Mouse (Mus musculus) intestine, embryonic 14.5 days (tissue): ENCODE data around the gene Fry. TPM values are rescaled to one million over a fixed set of nuclear protein-coding genes. Genes with fewer than 3 reads are reported as not detected.

Source experiments
- ATAC-seq: fragments of 200-750 bp; cut with Nextera tagmentation; replicated peaks from 2 replicates; pipeline ENCODE4 v1.8.0; 2017; ENCODE audit warnings: low read depth, moderate number of reproducible peaks, moderate TSS enrichment, moderate library complexity; ENCODE audit not compliant: low FRiP score, low TSS enrichment
- DNase-seq: peaks from one replicate; pipeline ENCODE4 v3.0.0-alpha.2; 2018; ENCODE audit warnings: low spot score
- H3K27ac ChIP-seq: fragments of 300-500 bp; sonication (generic); 2 replicates; pipeline ENCODE4 v1.5.1; 2014; ENCODE audit warnings: low read depth, mild to moderate bottlenecking, control low read depth
- H3K27me3 ChIP-seq: fragments of 300-500 bp; sonication (generic); replicated peaks from 2 replicates; pipeline ENCODE4 v1.6.1; 2014; ENCODE audit warnings: low read length, control low read depth; ENCODE audit not compliant: control insufficient read depth, insufficient read depth
- H3K36me3 ChIP-seq: fragments of 300-500 bp; sonication (generic); 2 replicates; pipeline ENCODE4 v1.6.1; 2014; ENCODE audit warnings: low read length, control low read depth; ENCODE audit not compliant: control insufficient read depth, insufficient read depth
- H3K4me1 ChIP-seq: fragments of 300-500 bp; sonication (generic); replicated peaks from 2 replicates; pipeline ENCODE4 v1.6.1; 2014; ENCODE audit warnings: low read length, control low read depth, mixed read lengths; ENCODE audit not compliant: control insufficient read depth, insufficient read depth
- H3K4me2 ChIP-seq: fragments of 300-500 bp; sonication (generic); 2 replicates; pipeline ENCODE4 v1.6.1; 2014; ENCODE audit warnings: low read length
- H3K4me3 ChIP-seq: fragments of 300-500 bp; sonication (generic); 2 replicates; pipeline ENCODE4 v1.5.1; 2014; ENCODE audit warnings: low read depth, low read length, control low read depth, mixed read lengths
- H3K9ac ChIP-seq: fragments of 300-500 bp; sonication (generic); 2 replicates; pipeline ENCODE4 v1.6.1; 2014; ENCODE audit warnings: mild to moderate bottlenecking, low read length
- H3K9me3 ChIP-seq: fragments of 300-500 bp; sonication (generic); 2 replicates; pipeline ENCODE4 v1.6.1; 2016; ENCODE audit warnings: low read length, control low read depth; ENCODE audit not compliant: control insufficient read depth
- WGBS: fragments of 180-500 bp; shearing (Covaris S2); extraction: QIAGEN DNeasy Blood & Tissue Kit; methylation state at CpG from one replicate; pipeline ENCODE4 v1.1.7; 2014; 5-methylcytosine and 5-hydroxymethylcytosine counted together
- polyA plus RNA-seq: library from polyadenylated mRNA; unstranded; fragments of >200 nt; fragmentation: Nextera tagmentation; extraction: Ambion mirVana; gene quantifications from 2 replicates; pipeline ENCODE4 v1.2.1, GENCODE M21; 2014

Gene Fry
- polyA plus RNA-seq, 1 experiment from 2014 or later: 11.6 TPM

DNA sequence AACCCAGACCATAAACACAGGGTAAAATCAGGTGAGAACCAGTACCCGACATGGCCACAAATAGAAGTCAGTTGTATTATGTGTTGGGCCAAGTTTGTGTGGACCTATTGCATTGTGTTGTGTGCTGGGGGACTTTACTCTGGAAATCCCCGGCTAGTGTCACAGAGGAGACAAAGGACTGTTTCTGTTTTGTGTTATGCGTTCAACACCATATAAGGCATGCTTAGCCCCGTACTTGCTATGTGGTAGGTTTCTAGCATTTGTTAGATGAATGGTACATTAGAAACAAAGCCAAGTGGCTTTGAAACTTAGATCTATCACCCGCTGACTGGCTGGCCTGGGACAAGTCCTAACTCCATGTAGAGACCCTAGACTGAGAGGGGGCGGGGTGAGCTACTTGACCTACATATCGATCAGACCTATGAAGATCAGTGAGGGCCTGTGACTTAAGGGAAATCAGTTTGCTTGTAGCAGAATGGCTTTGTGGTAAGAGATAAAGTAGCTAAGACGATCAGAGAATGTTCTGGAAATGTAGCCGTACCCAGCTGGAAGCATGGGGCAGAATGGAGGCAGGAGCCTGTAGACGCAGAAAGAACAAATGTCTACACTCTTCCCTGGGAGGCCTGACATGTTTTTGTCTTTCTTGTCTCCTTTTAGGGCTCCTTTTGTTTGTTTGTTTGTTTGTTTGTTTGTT, 105.2 kb downstream of the Fry start:
- Histone ChIP-seq H3K36me3 (no peaks in the 10 kb centered on the region), H3K9ac (no peak overlapping the region), H3K27ac (no peak overlapping the region), H3K4me2 (no peak overlapping the region), H3K27me3 (no peaks in the 10 kb centered on the region), H3K4me3 (no peak overlapping the region), H3K4me1 (no peaks in the 10 kb centered on the region), H3K9me3 (no peaks in the 10 kb centered on the region)
- no peak for DNase-seq
- 87% methylated on average over 10 of the region's 10 CpGs for WGBS
- no peak for ATAC-seq

DNA sequence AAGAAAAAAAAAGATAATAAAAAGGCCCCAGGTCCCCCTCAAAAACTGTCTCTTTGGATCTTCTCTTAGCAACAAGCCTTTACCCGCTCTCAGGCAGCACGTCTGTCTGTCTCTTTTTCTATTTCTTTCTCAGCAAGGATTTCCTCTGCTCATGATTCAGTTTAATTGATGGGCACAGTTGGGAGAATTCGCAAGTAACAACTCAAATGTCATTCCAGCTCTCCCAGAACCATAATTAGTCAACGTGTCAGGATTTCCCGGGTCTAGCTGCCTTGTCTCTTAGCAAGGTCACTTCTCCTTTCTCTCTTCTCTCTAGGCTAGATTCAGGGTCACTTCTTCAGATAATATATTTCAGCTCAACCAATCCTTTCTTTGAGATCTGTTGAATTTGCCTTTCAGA, 110.6 kb downstream of the Fry start:
- H3K9me3 ChIP-seq: no peaks in the 10 kb centered on the region; the same call in 1 of the 2 replicates
- H3K27me3 ChIP-seq: no peaks in the 10 kb centered on the region
- H3K4me3 ChIP-seq: no peak overlapping the region
- 67% methylated on average over 5 of the region's 5 CpGs for WGBS
- H3K4me1 ChIP-seq: no peaks in the 10 kb centered on the region; the same call in 1 of the 2 replicates
- no peak overlapping the region for H3K9ac ChIP-seq
- DNase-seq (no peak), ATAC-seq (no peak)
- H3K36me3 ChIP-seq: no peaks in the 10 kb centered on the region
- no peak overlapping the region for H3K4me2 ChIP-seq
- no peak overlapping the region for H3K27ac ChIP-seq

DNA sequence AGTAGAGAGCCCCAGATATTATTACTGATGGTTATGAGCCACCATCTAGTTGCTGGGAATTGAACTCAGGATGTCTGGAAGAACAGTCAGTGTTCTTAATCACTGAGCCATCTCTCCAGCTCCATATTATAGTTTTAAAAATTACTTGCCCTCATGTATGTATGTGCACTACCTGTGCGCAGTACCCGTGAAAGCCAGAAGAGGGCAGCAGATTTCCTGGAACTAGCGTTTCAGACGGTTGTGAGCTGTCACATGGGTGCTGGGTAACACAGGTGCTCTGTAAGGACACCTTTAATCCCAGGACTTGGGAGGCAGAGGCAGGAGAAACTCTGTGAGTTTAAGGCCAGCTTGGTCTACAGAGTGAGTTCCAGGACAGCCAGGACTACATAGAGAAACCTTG, 111.3 kb downstream of the Fry start:
- Histone ChIP-seq H3K4me2 (no peak overlapping the region), H3K4me1 (no peaks in the 10 kb centered on the region; the same call in 1 of the 2 replicates), H3K27ac (no peak overlapping the region), H3K36me3 (no peaks in the 10 kb centered on the region), H3K4me3 (no peak overlapping the region), H3K9me3 (no peaks in the 10 kb centered on the region; the same call in 1 of the 2 replicates), H3K27me3 (no peaks in the 10 kb centered on the region), H3K9ac (no peak overlapping the region)
- DNase-seq (no peak), ATAC-seq (no peak)
- 94% methylated on average over 4 of the region's 4 CpGs for WGBS

DNA sequence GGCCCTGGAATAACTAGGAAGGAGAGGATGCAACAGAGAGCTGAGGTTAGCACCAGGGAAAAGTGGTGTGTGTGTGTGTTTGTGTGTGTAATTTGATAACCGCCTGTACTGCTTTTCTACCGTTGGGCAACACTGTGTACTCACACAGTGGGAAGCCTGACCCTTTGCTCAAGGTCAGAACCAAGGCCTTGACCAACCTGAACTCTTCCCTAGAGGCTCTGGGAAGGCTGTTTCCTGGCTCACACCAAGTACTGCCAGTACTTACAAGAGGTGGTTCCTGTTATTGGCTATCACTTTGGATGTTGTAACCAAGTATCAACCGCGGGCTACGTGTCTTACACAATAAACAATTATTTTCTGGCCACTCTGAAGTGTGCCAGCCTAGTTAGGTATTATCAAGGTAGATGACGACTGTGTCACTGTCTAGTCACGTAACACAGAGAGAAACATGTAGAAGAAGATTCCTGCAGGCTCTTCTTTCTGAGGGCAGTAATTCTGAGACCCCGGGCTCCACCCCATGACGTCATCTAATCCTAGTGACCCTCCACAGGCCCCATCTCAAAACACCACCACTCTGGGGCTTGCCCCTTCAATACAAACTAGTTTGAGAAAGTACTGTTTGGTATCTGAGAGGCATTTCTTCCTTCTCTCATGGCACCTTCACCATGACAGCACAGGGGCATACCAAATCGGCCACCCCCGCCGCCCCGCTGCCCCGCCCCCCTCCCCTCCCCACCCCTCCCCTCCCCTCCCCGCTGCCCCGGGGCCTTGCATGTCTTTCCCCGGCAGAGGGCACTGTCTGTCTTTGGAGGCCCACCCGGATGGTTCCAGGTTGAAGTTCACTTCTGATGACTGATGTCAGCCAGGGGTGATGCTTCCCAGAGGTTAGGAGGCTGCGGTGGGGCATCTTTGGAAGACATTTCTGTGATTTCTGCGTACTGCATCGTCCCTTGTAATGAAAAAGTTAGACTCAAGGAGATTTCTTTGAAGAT, 114.0 kb downstream of the Fry start:
- Histone ChIP-seq H3K4me3 (no peak overlapping the region), H3K4me2 (peak overlapping the region; percentile 23; the same call in 1 of the 2 replicates), H3K9me3 (no peaks in the 10 kb centered on the region; the same call in 1 of the 2 replicates), H3K27ac (no peak overlapping the region), H3K4me1 (no peaks in the 10 kb centered on the region; the same call in 1 of the 2 replicates), H3K9ac (no peak overlapping the region), H3K27me3 (no peaks in the 10 kb centered on the region), H3K36me3 (no peaks in the 10 kb centered on the region)
- ATAC-seq (peak; percentile 58; the same call in 1 of the 2 replicates), DNase-seq (peak; percentile 57)
- WGBS: 38% methylated on average over 17 of the region's 21 CpGs

DNA sequence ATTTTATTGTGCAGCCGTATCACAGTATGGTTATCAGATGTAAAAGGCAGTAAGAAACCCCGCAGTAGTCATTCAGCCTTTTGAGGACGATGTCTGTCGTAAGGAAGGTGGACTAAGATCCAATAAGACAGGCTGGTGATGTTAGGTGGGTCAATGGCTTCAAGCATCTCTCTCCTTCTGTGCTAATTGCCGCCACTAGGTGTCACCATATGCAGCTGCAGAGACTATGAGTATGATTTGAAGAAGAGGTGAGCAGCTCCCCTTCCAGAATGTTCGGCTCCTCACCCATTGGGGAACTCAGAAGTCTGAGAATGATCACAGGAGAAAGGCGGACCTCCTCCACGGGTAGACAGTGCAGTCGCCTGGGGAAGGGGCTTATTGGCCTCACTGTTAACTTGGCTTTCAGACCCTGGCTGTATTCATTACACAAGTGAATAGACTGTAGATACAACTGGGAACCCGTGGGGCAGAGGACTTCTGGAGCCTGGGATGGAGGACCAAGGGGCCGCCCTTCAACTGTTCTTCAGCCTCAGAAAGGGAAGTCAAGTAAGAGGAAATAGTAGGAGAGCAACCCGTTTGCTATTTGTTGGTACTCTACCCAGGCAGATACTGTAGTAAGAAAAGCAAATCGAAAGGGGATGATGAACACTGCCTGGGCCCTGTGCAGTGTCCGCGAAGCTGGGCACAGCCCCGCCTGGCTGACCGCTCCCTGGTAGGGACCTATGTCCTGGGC, 114.9 kb downstream of the Fry start:
- Histone ChIP-seq H3K4me3 (no peak overlapping the region), H3K4me2 (peak overlapping the region; percentile 23; the same call in 1 of the 2 replicates), H3K27ac (no peak overlapping the region), H3K9me3 (no peaks in the 10 kb centered on the region; the same call in 1 of the 2 replicates), H3K9ac (no peak overlapping the region), H3K27me3 (no peaks in the 10 kb centered on the region), H3K36me3 (no peaks in the 10 kb centered on the region), H3K4me1 (no peaks in the 10 kb centered on the region; the same call in 1 of the 2 replicates)
- DNase-seq (peak; percentile 74), ATAC-seq (peak; percentile 71; the same call in 1 of the 2 replicates)
- 56% methylated on average over 17 of the region's 17 CpGs for WGBS

DNA sequence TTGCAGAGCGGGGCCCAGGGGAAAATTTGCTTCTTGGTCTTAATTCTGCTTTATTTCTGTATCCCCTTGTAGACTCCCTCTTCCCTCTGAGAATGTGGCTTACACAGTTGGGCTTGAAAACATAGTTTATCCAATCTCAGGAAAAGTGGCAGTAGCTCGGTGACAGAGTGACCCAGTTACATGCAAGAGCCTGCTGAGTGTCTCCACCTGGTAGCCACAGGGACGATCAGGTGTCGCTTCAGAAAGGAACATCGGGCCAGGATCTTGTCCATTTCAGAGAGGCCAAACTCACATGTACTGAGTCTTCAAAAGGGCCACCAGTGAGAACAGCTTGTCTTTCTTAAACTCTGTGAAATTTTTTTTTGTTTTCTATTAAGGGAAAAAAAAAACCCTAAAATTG, 117.5 kb downstream of the Fry start:
- no peaks in the 10 kb centered on the region; the same call in 1 of the 2 replicates for H3K4me1 ChIP-seq
- DNase-seq: no peak
- 90% methylated on average over 5 of the region's 5 CpGs for WGBS
- H3K4me3 ChIP-seq: no peak overlapping the region
- no peak overlapping the region for H3K27ac ChIP-seq
- H3K9ac ChIP-seq: no peak overlapping the region
- no peak for ATAC-seq
- no peak overlapping the region for H3K4me2 ChIP-seq
- H3K27me3 ChIP-seq: no peaks in the 10 kb centered on the region
- H3K36me3 ChIP-seq: no peaks in the 10 kb centered on the region
- no peaks in the 10 kb centered on the region for H3K9me3 ChIP-seq

DNA sequence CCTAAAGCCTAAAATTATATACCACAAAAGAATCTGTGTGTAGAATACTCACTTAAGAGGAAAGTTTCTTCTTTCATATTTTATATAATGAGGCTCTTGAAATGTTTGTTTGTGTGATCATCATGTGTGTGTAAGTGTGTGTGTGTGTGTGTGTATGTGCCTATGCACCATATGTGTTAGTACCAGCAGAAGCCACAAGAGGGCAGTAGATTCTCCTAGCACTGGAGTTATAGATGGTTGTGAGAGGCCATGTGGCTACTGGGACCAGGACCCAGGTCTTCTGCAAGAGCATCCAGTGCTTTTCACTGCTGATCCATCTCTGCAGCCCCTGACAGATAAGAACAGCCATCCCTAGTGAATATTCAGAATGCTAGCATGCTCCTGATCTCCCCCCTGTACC, 118.2 kb downstream of the Fry start:
- no peak overlapping the region for H3K4me3 ChIP-seq
- no peak overlapping the region for H3K9ac ChIP-seq
- no peaks in the 10 kb centered on the region for H3K9me3 ChIP-seq
- DNase-seq (no peak), ATAC-seq (no peak)
- H3K4me1 ChIP-seq: no peaks in the 10 kb centered on the region; the same call in 1 of the 2 replicates
- no peak overlapping the region for H3K4me2 ChIP-seq
- H3K27ac ChIP-seq: no peak overlapping the region
- no peaks in the 10 kb centered on the region for H3K27me3 ChIP-seq
- H3K36me3 ChIP-seq: no peaks in the 10 kb centered on the region

DNA sequence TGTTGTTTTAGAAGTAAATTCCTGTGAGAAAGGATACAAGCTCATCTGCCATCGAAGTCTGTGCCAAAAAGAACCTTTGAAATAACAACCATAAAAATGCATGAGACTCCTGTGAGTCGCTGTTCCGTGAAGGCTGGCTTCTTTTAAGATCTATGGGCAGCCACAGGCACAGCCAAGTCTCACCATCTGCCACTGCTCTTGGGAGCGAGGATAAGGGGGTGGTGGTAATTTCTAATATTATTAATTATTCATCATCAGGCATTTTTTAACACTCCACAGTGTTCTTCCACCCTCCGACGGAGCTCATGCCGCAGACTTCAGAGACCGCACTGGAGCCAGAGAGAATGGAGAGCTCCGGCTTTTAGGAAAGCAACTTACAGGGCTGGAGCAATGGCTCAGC, 123.2 kb downstream of the Fry start:
- H3K4me1 ChIP-seq: no peaks in the 10 kb centered on the region
- no peaks in the 10 kb centered on the region for H3K9me3 ChIP-seq
- H3K36me3 ChIP-seq: no peaks in the 10 kb centered on the region
- no peak overlapping the region for H3K4me3 ChIP-seq
- no peak overlapping the region for H3K4me2 ChIP-seq
- DNase-seq: no peak
- no peaks in the 10 kb centered on the region for H3K27me3 ChIP-seq
- ATAC-seq: no peak
- WGBS: 90% methylated on average over 9 of the region's 9 CpGs
- no peak overlapping the region for H3K27ac ChIP-seq
- no peak overlapping the region for H3K9ac ChIP-seq
